Mouse (Mus musculus) embryonic fibroblast, embryonic 13.5 days (primary cell): ENCODE results near the gene Thap12. TPM values are rescaled to one million over a fixed set of nuclear protein-coding genes. Genes with fewer than 3 reads are reported as not detected.

Source experiments
- H3K27ac ChIP-seq: 2 replicates; pipeline ENCODE4 v1.5.1; 2012; ENCODE audit warnings: low read length, control low read depth, inconsistent platforms; ENCODE audit not compliant: insufficient read depth
- H3K4me1 ChIP-seq: 2 replicates; pipeline ENCODE4 v1.6.1; 2011; ENCODE audit warnings: low read length; ENCODE audit not compliant: control insufficient read depth, insufficient read depth
- H3K4me3 ChIP-seq: 2 replicates; pipeline ENCODE4 v1.5.1; 2011; ENCODE audit warnings: mild to moderate bottlenecking, control low read depth, low read length; ENCODE audit not compliant: insufficient read depth
- CTCF ChIP-seq: IDR thresholded peaks from 2 replicates; pipeline ENCODE4 v1.5.1; 2011; ENCODE audit warnings: mild to moderate bottlenecking, control low read depth, low read length, moderate library complexity, borderline replicate concordance; ENCODE audit not compliant: insufficient read depth
- POLR2A ChIP-seq: IDR thresholded peaks from 2 replicates; pipeline ENCODE4 v1.6.1; 2011; ENCODE audit warnings: low read depth, mild to moderate bottlenecking, control low read depth, low read length, moderate library complexity
- polyA plus RNA-seq: library from polyadenylated mRNA; stranded (reverse); fragments of >200 nt; gene quantifications from 2 replicates; pipeline ENCODE4 v1.2.4, GENCODE M21; 2011; ENCODE audit warnings: low read depth; ENCODE audit not compliant: missing spikeins, insufficient read length

The Thap12 gene
- polyA plus RNA-seq, 1 experiment, result 78.2 TPM

GRCm38 (mm10) chr7:98750404-98750803 lies 47.5 kb downstream of the Thap12 start:
- Histone ChIP-seq H3K4me3 (no peak overlapping the region), H3K27ac (no peak overlapping the region), H3K4me1 (no peaks in the 10 kb centered on the region)
- TF ChIP-seq POLR2A, result no peak
- no peak for TF ChIP-seq CTCF

GRCm38 (mm10) chr7:98752680-98753079 lies 49.8 kb downstream of the Thap12 start:
- Histone ChIP-seq H3K4me1 (no peaks in the 10 kb centered on the region), H3K4me3 (no peak overlapping the region), H3K27ac (no peak overlapping the region)
- TF ChIP-seq CTCF, result no peak
- TF ChIP-seq POLR2A, result no peak

DNA sequence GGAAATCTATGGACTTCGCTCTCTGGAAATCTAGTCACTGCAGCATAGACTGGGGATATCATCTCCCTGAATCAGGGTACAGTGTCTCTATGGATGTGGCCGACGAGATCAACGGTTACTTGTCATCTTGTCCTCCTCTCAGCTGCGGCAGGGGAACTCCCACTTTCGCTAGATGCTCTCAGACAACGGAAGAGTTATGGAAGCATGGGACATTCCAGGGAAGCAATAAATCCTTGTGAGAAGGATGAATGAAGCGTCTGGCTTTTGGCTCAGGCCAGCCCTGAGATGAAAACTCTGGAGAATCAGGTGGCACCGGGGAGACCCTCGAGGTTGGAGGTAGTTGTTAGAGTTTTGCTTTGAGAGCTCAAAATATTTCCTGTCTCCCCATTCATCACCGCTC lies 53.1 kb downstream of the Thap12 start:
- TF ChIP-seq POLR2A (no peak), CTCF (no peak)
- no peak overlapping the region for H3K27ac ChIP-seq
- no peaks in the 10 kb centered on the region for H3K4me1 ChIP-seq
- H3K4me3 ChIP-seq, result no peak overlapping the region

- Histone ChIP-seq H3K27ac (no peak overlapping the region), H3K4me1 (no peaks in the 10 kb centered on the region), H3K4me3 (no peak overlapping the region)
- TF ChIP-seq CTCF (no peak), POLR2A (no peak)
Measured at GRCm38 (mm10) chr7:98756556-98756955, 53.7 kb downstream of the Thap12 start.

- no peak overlapping the region for H3K4me3 ChIP-seq
- TF ChIP-seq POLR2A, result no peak
- no peak for TF ChIP-seq CTCF
- no peaks in the 10 kb centered on the region for H3K4me1 ChIP-seq
- H3K27ac ChIP-seq, result no peak overlapping the region
Measured at GRCm38 (mm10) chr7:98760126-98760525, 57.2 kb downstream of the Thap12 start.

- TF ChIP-seq POLR2A (no peak), CTCF (no peak)
Measured at GRCm38 (mm10) chr7:98763911-98764310, 61.0 kb downstream of the Thap12 start.

GRCm38 (mm10) chr7:98767261-98767660 lies 64.4 kb downstream of the Thap12 start:
- Histone ChIP-seq H3K4me3 (no peak overlapping the region), H3K27ac (no peak overlapping the region), H3K4me1 (no peaks in the 10 kb centered on the region)
- TF ChIP-seq CTCF (no peak), POLR2A (no peak)

More at GRCm38 (mm10) chr7:98763911-98764310, 61.0 kb downstream of the Thap12 start:
- Histone ChIP-seq H3K27ac (no peak overlapping the region), H3K4me3 (no peak overlapping the region), H3K4me1 (no peaks in the 10 kb centered on the region)

Other genes with a start within 250 kb of the Thap12 start
- 95.5 and 220 TPM in 2 replicates for gene Lrrc32, start 213.8 kb upstream of the Thap12 start, polyA plus RNA-seq
- gene Emsy, start 46.3 kb upstream of the Thap12 start, polyA plus RNA-seq, result 46.9 and 58.6 TPM in 2 replicates
- gene Wnt11, start 132.0 kb downstream of the Thap12 start, polyA plus RNA-seq, result 3.2 and 4.0 TPM in 2 replicates